Mouse (Mus musculus) brain, embryonic 14.5 days (tissue): ENCODE measurements around the gene Gm12184. TPM values are rescaled to one million over a fixed set of nuclear protein-coding genes. Genes with fewer than 3 reads are reported as not detected.
"Not testable (repeated sequence)": the region's sequence is repeated elsewhere in the genome, so short reads cannot be mapped to it uniquely, and the experiment has no call there.

Experiments used
- DNase-seq: peaks from one replicate; pipeline ENCODE4 v3.0.0-alpha.2; 2011; ENCODE audit warnings: low read depth
- CTCF ChIP-seq: fragments of 200-500 bp; IDR thresholded peaks from 2 replicates; pipeline ENCODE4 v1.5.1; 2012; ENCODE audit warnings: inconsistent platforms, mild to moderate bottlenecking, moderate library complexity, borderline replicate concordance; ENCODE audit not compliant: insufficient read depth, insufficient read length; ENCODE audit errors: extremely low read depth
- POLR2A ChIP-seq: fragments of 200-500 bp; IDR thresholded peaks from 2 replicates; pipeline ENCODE4 v1.6.1; 2012; ENCODE audit warnings: mild to moderate bottlenecking, inconsistent platforms, borderline replicate concordance; ENCODE audit not compliant: poor library complexity, insufficient read depth, insufficient read length, severe bottlenecking; ENCODE audit errors: extremely low read depth
- polyA plus RNA-seq: library from polyadenylated mRNA; depleted of rRNA; stranded (reverse); fragments of >200 nt; gene quantifications from 2 replicates; pipeline ENCODE4 v1.2.3, GENCODE M21; 2012

Gene Gm12184
- polyA plus RNA-seq, 1 experiment: 34.5 TPM

GRCm38 (mm10) chr11:48833078-48833730 is 6.7 kb upstream of the Gm12184 start:
- DNase-seq: no peak
- TF ChIP-seq POLR2A: no peak

- DNase-seq: no peak
- TF ChIP-seq POLR2A (no peak), CTCF (no peak)
These were observed 4.8 kb upstream of the Gm12184 start for GRCm38 (mm10) chr11:48831273-48831672.

- no peak for DNase-seq
- TF ChIP-seq POLR2A (no peak), CTCF (no peak)
These were observed 3.8 kb upstream of the Gm12184 start for GRCm38 (mm10) chr11:48830279-48830678.

GRCm38 (mm10) chr11:48827926-48828325 is 1.5 kb upstream of the Gm12184 start:
- TF ChIP-seq POLR2A (no peak), CTCF (no peak)

GRCm38 (mm10) chr11:48826752-48827096 is 269 bp upstream of the Gm12184 start:
- peak; percentile 52 for DNase-seq
- TF ChIP-seq POLR2A (no peak), CTCF (no peak)

More at GRCm38 (mm10) chr11:48827926-48828325, 1.5 kb upstream of the Gm12184 start:
- no peak for DNase-seq

- no peak for DNase-seq
These were observed 2.1 kb downstream of the Gm12184 start for GRCm38 (mm10) chr11:48824311-48824830.

GRCm38 (mm10) chr11:48823536-48823972 is 2.9 kb downstream of the Gm12184 start:
- TF ChIP-seq CTCF (no peak), POLR2A (no peak)
- DNase-seq: peak; percentile 78

More at GRCm38 (mm10) chr11:48824311-48824830, 2.1 kb downstream of the Gm12184 start:
- no peak for TF ChIP-seq CTCF
- TF ChIP-seq POLR2A: no peak

GRCm38 (mm10) chr11:48822768-48823512 is 3.5 kb downstream of the Gm12184 start:
- no peak for DNase-seq
- TF ChIP-seq CTCF: no peak
- no peak for TF ChIP-seq POLR2A

GRCm38 (mm10) chr11:48821299-48821698 is 5.2 kb downstream of the Gm12184 start:
- DNase-seq: not testable (repeated sequence)

GRCm38 (mm10) chr11:48820308-48820674 is 6.2 kb downstream of the Gm12184 start:
- no peak for DNase-seq
- TF ChIP-seq POLR2A (no peak), CTCF (no peak)

GRCm38 (mm10) chr11:48819614-48820307 is 6.7 kb downstream of the Gm12184 start:
- no peak for TF ChIP-seq CTCF
- no peak for TF ChIP-seq POLR2A
- DNase-seq: no peak
